Mouse (Mus musculus) gastrocnemius, adult 8-10 months (tissue): ENCODE results near the gene Abca12. TPM values are rescaled to one million over a fixed set of nuclear protein-coding genes. Genes with fewer than 3 reads are reported as not detected.

ENCODE experiments used
- DNase-seq, 2 experiments: peaks; one replicate each; pipeline ENCODE4 v3.0.0; 2022; ENCODE audit warnings: low spot score in 2 of 2
- total RNA-seq, 4 experiments: library from RNA; stranded (reverse); gene quantifications; 2 replicates each; pipeline ENCODE4 v1.2.4; 2022

The Abca12 gene
- total RNA-seq, 4 experiments from 2014 or later: not detected

DNA sequence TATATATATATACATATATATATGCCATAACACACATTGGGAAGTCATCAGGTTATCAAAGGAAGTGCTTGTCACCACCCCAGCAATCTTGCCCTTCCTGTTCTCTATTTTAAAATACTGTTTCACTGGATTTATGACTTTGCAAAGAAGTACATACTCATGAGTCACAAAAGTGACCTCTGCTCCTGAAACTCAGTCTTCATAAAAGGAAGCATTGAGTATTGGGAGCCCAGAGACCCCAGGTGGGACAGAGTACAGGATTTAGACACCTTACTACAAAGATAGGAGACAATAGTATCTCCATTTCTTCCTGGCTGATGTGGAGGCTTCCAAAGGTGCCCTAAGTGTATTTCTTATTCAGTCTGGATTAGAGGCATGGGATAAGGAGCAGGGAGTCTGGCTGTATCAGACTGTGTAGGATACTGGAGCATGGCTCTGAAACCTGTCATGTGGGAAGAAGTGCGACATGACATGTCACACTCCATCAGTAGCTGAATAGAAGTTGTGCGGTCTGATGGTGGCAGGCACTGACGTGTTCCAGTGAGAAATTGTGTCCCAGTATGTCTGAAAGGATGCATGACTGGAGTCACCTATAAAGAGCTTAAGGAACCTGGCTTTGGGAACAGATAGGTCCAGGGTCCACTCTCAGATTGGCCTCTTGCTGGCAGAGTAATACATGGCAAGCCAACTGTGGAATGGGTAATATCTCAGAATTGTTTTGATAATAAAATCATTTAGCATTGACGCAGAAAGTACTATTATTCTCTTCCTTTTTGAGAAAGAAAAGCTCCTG lies 76.0 kb downstream of the Abca12 start:
- DNase-seq: no peak

DNA sequence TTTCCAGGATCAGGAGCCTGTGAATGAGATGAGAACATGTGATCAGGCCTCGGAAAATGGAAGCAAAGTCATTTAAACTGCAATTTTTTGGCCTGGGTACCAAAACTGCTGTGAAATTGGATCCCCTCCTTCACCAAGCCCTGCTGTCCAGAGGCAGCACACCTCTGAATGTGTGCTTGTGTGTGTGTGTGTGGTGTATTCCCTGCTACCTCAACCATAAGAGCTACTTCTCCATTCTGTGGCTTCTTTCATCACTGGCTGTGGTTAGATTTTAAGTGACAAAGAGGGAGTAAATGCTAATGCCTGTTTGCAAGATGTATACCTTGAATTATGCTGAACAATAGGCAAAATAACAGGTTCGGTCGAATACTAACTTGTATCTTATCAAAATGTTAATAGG lies 84.4 kb downstream of the Abca12 start:
- no peak for DNase-seq

DNA sequence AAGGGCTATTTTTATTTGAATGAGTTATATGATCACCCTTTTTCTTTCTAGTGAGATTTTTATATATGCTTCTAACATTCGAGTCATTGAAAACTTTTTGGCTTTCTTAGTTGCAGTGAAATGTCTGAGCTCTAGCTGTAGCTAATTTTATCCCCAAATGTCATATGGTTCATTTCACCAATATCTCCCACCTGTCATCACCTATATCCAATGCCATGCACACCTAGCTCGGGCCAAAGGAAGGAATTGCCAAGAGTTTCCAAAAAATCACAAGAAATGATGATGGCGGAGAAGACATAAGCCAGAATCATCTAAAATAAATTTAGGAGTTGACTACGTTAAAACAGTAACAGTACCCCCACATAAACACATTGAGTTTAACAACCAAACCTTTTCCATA lies 102.5 kb downstream of the Abca12 start:
- no peak for DNase-seq

DNA sequence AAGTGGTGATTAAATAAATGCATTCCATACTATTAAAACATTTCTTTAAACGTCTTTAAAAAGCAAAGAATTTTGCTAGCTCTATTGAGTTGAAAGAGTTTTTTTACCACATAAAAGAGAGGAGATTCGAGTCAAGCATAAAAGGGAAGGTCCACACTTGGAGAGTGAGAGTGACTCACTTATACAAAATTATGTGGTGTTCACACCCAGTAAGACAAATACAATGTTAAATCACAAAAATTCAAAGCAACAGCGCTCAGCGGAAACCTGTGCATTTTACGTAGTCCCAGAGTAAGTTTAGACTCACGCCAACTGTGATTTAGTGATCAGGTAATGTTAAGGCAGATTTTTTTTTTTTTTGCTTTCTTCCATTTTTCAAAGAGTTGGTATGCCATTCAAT lies 104.1 kb downstream of the Abca12 start:
- DNase-seq: no peak

DNA sequence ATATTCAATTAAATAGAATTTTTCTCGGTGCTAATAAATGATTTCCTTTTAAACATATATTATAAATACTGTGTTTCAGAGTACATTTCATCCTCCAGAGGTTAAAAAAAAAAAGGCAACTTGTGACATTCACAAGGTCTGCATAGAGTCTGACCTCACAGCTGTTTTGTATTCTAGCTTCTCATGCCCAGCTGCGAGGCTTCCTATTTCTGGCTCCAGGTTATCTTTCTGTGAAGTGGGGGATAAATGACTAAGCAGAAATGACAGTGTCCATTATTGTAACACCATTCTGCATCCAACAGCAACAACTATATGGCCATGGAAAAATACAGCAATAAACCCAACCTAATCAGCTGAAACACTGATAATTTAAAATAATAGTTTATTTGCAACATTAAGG lies 107.3 kb downstream of the Abca12 start:
- DNase-seq: no peak

DNA sequence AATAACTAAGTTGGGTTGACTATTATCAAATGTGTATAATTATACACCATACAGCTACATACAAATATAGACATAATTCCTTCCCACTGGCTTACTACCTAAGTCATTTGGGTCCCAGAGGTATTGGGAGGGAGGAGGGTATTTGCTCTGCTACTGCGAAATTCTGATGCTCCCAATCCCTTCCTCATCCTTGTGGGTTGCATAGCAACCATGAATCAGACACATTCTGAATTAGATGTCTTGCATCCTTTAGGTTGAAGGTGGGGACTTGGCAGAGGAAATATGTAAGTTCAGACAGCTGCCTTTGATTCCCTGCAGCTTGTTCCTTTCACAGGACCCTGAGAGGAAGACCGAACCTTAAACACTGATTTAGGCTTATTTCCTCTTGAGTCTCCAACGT lies 108.5 kb downstream of the Abca12 start:
- DNase-seq: no peak

DNA sequence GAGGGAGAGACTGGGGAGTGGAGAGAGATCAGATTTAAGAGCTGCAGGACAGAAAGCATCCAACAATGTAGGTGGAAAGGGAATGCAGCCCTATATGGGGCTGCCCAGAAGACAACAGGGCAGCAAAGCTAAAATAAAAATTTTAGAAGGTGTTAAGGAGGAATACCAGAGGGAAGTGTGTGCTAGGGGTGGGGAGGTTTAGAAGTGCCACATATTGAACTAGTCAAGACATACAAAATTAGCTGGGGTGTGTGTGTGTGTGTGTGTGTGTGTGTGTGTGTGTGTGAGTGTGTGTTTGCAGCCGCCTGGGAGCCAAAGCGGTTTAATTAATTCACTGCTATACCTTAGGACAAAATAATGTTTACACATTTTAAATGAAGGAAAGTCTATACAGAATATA lies 110.1 kb downstream of the Abca12 start:
- DNase-seq: no peak

DNA sequence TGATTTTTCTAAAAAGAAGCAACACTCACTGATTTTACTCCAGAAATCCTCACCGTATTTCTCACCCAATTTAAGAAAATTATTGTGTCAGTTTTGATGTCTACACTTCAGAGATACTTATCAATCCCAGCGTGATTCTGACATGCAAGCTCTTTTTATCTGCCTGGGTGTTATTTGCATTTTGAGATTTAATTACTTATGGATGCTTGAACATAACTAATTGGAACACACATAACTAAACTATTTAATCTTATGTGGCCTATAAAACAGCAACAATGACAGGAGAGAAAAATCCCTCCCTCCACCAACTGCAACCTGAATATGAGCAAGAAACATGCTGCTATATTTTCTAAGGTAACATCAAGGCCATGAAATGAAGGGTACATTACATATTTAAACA lies 117.7 kb downstream of the Abca12 start:
- no peak for DNase-seq

DNA sequence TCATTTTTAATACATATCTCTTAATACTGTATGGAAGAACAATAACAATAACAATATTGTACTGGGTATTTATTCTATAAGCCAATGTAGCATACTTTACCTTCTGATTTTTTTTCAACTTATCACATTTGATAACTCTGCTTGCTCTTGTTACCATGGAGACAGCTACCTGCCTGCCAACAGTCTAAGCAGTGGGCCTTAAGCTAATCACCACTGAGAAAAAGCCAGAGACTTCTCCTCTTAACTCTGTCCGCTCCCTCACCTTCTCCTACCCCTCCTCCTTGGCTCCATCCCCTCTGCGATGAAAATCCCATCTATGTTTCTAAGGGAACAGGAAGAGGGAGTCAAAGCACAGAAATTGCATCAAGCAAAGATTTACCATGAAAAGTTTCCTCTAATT lies 118.1 kb downstream of the Abca12 start:
- DNase-seq: no peak

DNA sequence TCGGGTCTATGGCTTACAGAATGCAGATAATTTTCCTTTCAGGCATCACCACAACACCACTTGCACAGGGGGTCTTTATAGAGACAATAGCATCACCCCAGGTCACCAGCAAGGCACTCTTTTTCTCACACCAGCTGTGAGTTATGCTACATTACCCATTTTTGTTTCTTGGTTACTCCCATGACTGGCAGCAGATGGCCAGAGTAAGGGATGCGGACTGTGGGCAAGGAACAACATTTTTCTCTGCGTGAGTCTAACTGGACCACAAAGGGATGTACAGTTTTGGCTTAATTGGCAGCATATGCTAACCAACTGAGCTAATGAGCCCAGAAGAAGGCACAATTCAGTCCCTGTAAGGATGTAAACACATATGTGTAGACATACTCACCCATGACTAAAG lies 122.8 kb downstream of the Abca12 start:
- no peak for DNase-seq

DNA sequence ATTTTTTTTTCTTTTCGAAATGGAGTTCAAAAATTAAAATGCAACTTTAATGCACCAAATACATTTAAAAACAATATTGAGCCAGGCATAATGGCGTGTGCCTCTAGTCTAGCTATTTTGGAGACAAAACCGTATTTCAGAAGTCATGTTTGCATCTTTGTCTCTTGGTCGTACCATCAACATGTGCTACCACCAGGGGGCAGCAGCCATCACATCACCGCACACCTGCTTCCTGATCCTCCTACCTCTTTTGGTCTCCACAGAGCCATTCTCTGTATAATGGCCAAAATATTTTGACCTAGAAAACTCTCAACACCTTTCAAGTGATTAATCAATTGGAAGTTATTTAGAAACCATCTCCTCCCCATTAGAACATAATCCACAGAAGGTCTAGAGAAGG lies 125.2 kb downstream of the Abca12 start:
- DNase-seq: peak; percentile 4 to 17

DNA sequence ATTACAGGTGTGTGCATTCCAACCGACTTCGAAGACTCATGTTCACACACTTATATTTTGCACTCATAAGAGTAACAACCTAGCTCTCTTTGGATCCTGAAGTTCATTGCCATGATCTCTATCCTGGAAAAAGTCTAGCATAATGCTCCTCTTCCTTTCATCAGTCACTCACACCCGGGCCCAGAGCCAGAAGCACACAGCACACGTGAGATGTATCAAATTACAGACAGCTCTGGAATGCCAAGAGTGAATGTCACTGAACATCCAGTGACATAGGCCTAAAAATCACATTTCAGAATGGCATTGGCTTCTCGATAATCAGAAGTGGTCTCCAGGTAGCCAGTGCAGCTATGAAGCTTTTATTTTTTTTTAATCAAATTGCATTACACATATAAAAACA lies 137.8 kb downstream of the Abca12 start:
- DNase-seq: no peak

DNA sequence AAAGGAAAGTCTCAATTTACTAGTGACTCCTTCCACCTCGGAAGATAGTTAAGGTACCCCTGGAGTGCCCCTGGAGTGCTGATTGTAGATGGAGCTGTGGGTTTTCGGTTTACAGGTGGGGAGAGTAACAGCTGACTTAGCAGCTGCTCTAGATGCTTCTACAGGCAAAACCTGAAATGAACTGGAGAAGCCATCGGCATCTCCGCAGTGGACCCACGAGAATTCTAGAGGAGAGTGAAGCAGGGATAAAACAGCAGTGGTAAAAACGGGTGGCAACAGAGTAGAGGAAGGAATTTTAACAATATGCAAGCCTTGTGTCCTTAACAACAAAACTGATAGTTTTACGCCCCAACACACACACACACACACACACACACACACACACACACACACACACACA lies 142.2 kb downstream of the Abca12 start:
- DNase-seq: no peak

DNA sequence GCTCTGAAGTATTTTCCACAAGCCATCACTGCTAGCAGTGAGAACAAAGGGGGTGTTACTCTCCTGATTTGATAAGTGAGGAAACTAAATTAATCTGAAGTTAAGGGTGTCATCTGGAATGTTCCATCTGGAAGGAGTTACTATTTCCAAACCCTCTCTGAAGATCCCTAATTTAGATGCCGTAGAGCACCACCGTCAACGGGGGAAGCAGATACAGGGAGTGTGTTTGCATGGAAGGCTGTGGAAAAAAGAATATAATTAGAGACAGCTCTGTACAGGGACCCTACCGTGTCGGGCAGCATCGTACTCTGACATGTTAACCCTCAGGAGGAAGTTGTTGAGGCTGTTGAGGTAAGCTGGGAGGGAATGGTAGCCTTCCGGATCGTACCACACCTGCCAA lies 142.6 kb downstream of the Abca12 start:
- DNase-seq: no peak

DNA sequence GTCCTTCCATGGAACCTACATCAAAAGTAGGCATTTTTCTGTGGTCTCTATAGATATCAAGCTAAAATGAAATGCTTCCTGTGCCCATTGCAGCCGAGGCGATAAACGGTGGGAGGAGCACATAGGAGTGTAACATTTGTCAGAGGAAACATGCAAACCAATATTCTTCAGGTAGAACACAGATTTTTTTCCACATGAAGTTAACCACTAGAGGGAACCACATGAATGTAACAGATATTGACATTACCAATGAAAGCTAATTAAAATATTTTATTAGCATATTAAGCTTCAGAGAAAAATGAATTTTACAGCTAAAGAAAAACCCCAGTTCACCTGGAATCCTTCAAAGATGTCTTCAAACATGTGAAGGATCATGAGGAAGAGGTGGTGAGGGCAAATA lies 144.6 kb downstream of the Abca12 start:
- DNase-seq: no peak

DNA sequence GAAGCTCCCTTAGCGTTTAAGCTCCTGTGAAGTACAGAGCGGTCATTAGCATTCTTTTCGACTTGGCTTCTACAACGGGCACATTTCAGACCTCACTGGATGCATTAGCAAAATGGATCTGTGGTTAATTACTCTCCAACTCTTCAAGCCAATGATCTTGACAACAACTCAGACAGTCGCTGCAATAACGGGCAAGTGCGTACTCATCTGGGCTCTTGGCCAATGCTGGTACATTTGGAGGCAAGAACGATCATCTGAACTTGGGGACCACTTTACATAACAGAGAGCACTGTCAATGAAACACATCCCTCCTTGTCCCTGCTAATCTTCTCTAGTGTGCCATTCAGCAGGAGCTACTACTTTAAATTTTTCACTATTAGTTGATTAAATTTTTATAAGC lies 148.1 kb downstream of the Abca12 start:
- no peak for DNase-seq

DNA sequence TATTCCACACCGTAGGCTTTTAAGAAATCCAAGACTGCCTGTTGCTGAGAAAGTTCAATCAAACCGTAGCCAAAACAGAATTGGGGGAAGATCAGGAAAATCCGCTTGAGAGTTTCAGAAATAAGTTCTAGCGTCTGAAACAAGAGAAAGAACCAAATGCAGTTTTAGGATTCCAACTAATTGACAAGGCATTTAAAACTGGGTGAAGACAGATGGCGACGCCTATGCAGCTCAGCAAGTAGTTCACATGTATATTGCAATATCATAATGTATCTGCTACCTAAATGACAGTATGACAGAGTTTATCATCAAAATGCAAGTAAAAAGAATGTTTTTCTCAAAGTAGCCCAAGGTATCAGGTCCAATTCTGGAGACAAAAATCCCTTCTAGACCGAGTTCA lies 151.2 kb downstream of the Abca12 start:
- DNase-seq: no peak

DNA sequence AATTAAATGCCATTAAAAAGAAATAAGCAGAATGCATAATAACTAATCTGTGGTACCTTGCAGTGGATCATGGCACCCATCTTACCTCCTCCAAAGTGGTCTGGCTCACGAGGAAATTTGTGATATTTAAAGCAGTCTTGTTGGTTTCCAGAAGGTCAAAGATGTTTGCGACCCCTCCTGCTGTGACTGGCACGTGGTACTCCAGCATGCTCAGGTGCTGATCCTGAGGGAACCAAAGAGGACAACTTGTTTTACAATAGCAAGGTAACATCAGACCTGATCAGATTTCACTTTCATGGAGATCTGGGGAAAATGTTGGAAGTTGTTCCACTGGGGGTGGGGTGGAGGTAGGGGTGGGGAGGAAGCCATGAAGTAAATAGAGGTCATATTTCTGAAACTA lies 170.1 kb downstream of the Abca12 start:
- no peak for DNase-seq

DNA sequence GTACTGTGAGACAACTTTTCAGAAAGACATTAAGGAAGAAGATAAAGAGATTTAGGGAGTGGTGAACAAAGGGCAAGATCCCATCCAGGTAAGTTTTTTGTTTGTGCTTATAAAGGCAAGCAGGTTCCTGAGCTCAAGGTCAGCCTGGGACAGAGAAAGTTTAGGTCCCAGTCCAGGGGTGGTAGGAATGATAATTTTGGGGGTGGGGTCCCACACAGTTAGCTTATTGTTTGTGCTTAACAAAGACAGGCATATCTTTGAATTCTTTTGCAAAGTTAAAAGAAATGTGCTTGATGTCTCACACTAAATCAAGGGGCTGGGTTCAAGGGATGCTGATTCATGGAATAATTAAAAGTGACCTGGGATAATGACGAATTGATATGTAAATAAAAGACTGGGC lies 173.3 kb downstream of the Abca12 start:
- DNase-seq: no peak

DNA sequence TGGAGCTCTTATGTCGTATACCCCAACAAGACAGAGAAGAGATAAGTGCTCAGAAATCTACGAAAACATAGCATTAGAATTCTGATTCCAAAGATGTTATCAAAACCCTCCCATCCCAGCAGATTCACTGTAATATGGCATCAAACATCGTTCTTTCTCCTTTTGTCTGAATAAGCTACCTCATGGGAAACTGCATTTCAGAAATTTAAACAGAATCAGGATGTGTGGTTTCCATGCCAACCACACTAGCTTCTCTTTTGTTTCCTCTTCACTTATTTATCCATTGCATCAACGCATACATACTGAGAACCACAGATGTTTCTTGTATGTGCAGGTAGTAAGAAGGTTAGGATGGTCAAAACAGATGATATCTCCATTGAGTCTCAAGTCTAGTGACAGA lies 175.1 kb downstream of the Abca12 start:
- DNase-seq: no peak

DNA sequence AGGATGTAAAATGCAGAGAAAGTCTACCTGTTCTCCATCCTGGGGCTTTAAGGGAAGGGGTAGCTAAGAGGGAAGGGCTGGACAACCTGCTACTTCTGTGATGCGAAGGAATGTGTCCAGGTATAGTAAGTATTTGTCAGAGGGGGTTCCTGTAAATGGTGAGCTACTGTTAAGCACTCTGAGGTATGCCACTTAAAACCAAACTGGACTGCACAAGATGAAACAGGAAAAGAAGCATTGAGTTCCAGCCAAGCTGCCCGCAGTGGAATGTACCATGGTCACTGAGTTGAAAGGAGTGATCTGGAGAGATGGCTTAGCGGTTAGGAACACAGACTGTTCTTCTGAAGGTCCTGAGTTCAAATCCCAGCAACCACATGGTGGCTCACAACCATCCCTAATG lies 179.4 kb downstream of the Abca12 start:
- no peak for DNase-seq

DNA sequence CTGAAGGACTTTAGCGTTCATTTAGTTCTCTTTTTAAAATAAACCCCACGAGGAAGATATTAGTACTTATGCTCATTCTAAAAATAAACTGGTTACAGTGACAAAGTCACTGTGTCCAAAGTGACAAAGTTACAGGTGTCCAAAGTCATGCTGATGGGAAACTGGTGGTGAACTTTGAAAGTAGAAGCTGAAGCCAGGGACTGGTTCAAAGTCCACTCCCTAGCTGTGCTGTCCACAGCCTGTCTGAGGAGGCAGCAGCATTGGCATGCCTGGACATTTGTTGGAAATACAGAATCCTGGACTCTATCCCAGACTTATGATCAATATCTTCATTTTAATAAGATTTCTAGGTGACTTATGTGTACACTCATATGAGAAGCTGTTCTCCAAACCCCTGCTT lies 183.5 kb downstream of the Abca12 start:
- no peak for DNase-seq

DNA sequence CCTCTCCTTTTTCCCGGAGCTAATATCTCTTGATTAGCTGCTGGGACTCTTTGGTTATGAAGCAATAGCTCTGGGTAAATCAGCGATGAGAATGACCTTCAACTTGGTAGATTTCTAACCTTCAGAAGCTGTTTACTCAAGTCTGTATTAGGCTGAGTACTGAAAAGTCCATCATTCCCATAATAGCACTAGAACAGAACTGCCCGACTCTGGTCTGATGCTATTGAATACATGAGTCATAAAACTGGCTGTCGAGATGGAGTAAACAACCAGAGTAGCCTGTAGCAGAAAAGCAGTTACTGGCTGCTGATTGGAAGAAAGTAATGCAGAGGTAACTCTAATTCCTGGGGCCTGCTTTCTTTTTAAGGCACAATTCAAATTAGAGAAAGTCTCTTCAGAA lies 211.1 kb downstream of the Abca12 start:
- DNase-seq: no peak

DNA sequence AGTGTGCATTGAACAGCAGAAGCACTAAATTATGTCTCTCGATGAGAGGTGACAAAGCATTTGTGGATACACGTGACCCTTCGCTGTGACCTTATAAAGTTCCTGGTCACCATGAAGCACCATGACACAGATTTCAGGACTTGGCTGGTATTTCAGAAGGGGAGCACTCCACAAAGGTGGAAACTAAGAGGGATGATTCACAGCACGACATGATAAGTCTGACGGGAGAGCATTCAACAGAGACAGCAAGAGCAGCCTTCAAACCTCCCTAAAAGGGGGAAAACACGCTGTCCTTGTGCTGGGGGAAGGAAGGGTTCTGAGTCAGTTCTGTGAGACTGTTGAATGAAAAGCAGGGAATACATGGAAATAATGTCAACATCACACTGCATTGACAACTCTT lies 218.5 kb downstream of the Abca12 start:
- DNase-seq: no peak
